Comparison of ENCODE assay signal across 28 mouse cellular contexts in the genomic region with DNA sequence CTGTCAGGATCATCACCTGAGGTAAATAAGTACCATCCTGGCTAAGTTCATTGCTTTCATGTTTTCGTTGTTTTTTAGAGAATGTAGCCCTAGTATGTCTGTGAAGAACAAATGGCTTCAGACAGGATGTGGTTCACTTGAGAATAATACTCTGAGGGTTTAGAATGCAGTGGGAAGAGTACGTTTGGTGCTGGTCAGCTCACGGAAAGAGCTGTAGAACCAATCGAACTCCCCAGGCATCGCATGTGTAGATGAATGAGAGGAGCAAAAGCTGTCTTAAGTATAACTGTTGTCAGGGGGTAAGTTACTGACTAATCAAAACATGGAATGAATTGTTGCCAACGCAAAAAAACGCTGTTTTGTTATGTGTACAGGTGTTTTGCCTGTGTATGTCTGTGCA. TPM values are rescaled to one million over a fixed set of nuclear protein-coding genes. Genes with fewer than 3 reads are reported as not detected.
DNase-seq lines count a peak whose midpoint lies in the region; ATAC-seq lines count a peak whose summit lies in the region.
"Had no signal": no experiment of that assay in that cellular context is flagged by ENCODE, and none has a peak within 500 bp of the region (broad histone marks: within the 10 kb centered on the region; RNA-seq: fewer than 3 reads in every experiment).

No protein-coding gene starts in this region.

- ATAC-seq in activated CD4-positive, CD25-positive, alpha-beta regulatory T cell, adult 4 months = peak; percentile 69
- ATAC-seq in megakaryocyte, adult 5-6 weeks (ENCODE audit: poor library complexity, severe bottlenecking) = 0 out of 2 replicates have a peak, but pooled peaks have one; percentile 47
- no peak for ATAC-seq in granulocyte monocyte progenitor cell, adult 5-6 weeks (replicated peaks; ENCODE audit: poor library complexity, severe bottlenecking)
- ATAC-seq in midbrain, embryonic 15.5 days (replicated peaks) = no peak
- ATAC-seq: forebrain, embryonic 14.5 days; hindbrain, postnatal 0 days; intestine, embryonic 15.5 days; Patski had no signal

- H3K4me2 ChIP-seq in midbrain, embryonic 15.5 days = no peak overlapping the region
- H3K4me2 ChIP-seq: heart, embryonic 12.5 days; heart, embryonic 15.5 days; hindbrain, embryonic 14.5 days; intestine, embryonic 15.5 days had no signal

- H3K9me3 ChIP-seq in midbrain, embryonic 15.5 days = no peaks in the 10 kb centered on the region
- H3K9me3 ChIP-seq: G1E; heart, embryonic 12.5 days; heart, embryonic 15.5 days; hindbrain, embryonic 10.5 days; intestine, embryonic 15.5 days had no signal

- no peaks in the 10 kb centered on the region for H3K27me3 ChIP-seq in midbrain, embryonic 15.5 days (replicated peaks)
- H3K27me3 ChIP-seq: CH12.LX; heart, embryonic 12.5 days; heart, embryonic 15.5 days; intestine, embryonic 15.5 days; Patski had no signal

- no peaks in the 10 kb centered on the region for H3K4me1 ChIP-seq in midbrain, embryonic 15.5 days
- H3K4me1 ChIP-seq: hindbrain, embryonic 10.5 days; intestine, embryonic 15.5 days had no signal

- WGBS in midbrain, embryonic 15.5 days = 95% methylated on average over 7 of the region's 7 CpGs

- no peak overlapping the region for H3K27ac ChIP-seq in midbrain, embryonic 15.5 days
- H3K27ac ChIP-seq: heart, embryonic 15.5 days; hindbrain, embryonic 10.5 days; hindbrain, embryonic 14.5 days; hindbrain, postnatal 0 days; intestine, embryonic 15.5 days had no signal

- DNase-seq in heart, adult 11 months = peak; percentile 62
- no peak for DNase-seq in heart, adult 18-20 months
- DNase-seq in CD4-positive, CD25-positive, alpha-beta regulatory T cell, adult 2 months (ENCODE audit: low read depth, low spot score) = peak; percentile 50
- no peak for DNase-seq in spleen, postnatal 36 days (ENCODE audit: low spot score in 2 of 2)
- DNase-seq: adrenal gland, adult 8-10 months; adrenal gland, postnatal 25 days; B cell, adult 2 months; cerebellum, adult 11-12 months; cerebellum, adult 8-10 months; cerebellum, postnatal 10 days; gastrocnemius, postnatal 25 days; heart, postnatal 10 days; heart, postnatal 36 days; kidney, adult 11 months had no signal

- H3K9ac ChIP-seq in midbrain, embryonic 15.5 days = no peak overlapping the region
- H3K9ac ChIP-seq: heart, embryonic 12.5 days; heart, embryonic 15.5 days; hindbrain, embryonic 14.5 days; intestine, embryonic 15.5 days had no signal

- no peak overlapping the region for H3K4me3 ChIP-seq in midbrain, embryonic 15.5 days
- H3K4me3 ChIP-seq: heart, embryonic 12.5 days; heart, embryonic 15.5 days; hindbrain, embryonic 10.5 days; intestine, embryonic 15.5 days had no signal

- H3K36me3 ChIP-seq in midbrain, embryonic 15.5 days (replicated peaks) = no peaks in the 10 kb centered on the region; the same call in 1 of the 2 replicates

RNA-seq across cellular contexts. Expression of gene Zzz3, which starts 37.4 kb away (rescaled TPM):
- total RNA-seq in heart, adult 18-20 months (2021) = 10 to 100 TPM; 20.3 to 23.4 TPM
- polyA plus RNA-seq in activated CD4-positive, CD25-positive, alpha-beta regulatory T cell, adult 4 months (2017; shearing (Covaris generic)) = 10 to 100 TPM; 22.2 to 29.7 TPM
- 28.2 and 34.0 TPM in 2 replicates for total RNA-seq in megakaryocyte, adult 5-6 weeks (2015)
- total RNA-seq in megakaryocyte, adult 5-6 weeks (2017) = 47.8 and 48.3 TPM in 2 replicates
- 40.1 and 47.2 TPM in 2 replicates for total RNA-seq in granulocyte monocyte progenitor cell, adult 5-6 weeks (2014; fragmentation: Nextera tagmentation)
- 57.0 and 58.4 TPM in 2 replicates for total RNA-seq in granulocyte monocyte progenitor cell, adult 5-6 weeks (2017)
- 31.3 and 32.9 TPM in 2 replicates for polyA plus RNA-seq in midbrain, embryonic 15.5 days (2015; fragmentation: Nextera tagmentation; extraction: Ambion mirVana)

Comparison
In these comparisons a context has a peak if more than half of its experiments do, and no peak if none do; other contexts are left out.
1. DNase-seq: peak in heart, adult 11 months (single experiment) and CD4-positive, CD25-positive, alpha-beta regulatory T cell, adult 2 months (single experiment); none in heart, adult 18-20 months (0 of 2) and spleen, postnatal 36 days (0 of 2).
2. ATAC-seq: peak in activated CD4-positive, CD25-positive, alpha-beta regulatory T cell, adult 4 months (single experiment) and megakaryocyte, adult 5-6 weeks (single experiment); none in granulocyte monocyte progenitor cell, adult 5-6 weeks (single experiment) and midbrain, embryonic 15.5 days (single experiment).